ENCODE assay signal across 8 mouse cellular contexts in genomic region chr3:53029046-53029445, GRCm38 (mm10). TPM values are rescaled to one million over a fixed set of nuclear protein-coding genes. Genes with fewer than 3 reads are reported as not detected.
DNase-seq lines count a peak whose midpoint lies in the region; ATAC-seq and TF ChIP-seq lines count a peak whose summit lies in the region.

No protein-coding gene starts in this region.

- H3K36me3 ChIP-seq in forebrain, embryonic 10.5 days (replicated peaks) = no peaks in the 10 kb centered on the region
- no peaks in the 10 kb centered on the region for H3K36me3 ChIP-seq in forebrain, embryonic 12.5 days (replicated peaks)
- no peaks in the 10 kb centered on the region for H3K36me3 ChIP-seq in spleen, adult 2 months (ENCODE audit: control insufficient read depth, insufficient read depth, low read length)

- no peak overlapping the region for H3K27ac ChIP-seq in forebrain, embryonic 10.5 days
- H3K27ac ChIP-seq in forebrain, embryonic 12.5 days = no peak overlapping the region
- no peak overlapping the region for H3K27ac ChIP-seq in spleen, adult 2 months (ENCODE audit: insufficient read depth, low read length)

- H3K4me3 ChIP-seq in forebrain, embryonic 10.5 days = no peak overlapping the region
- no peak overlapping the region for H3K4me3 ChIP-seq in forebrain, embryonic 12.5 days (replicated peaks)
- H3K4me3 ChIP-seq in spleen, adult 2 months (ENCODE audit: extremely low read depth, insufficient read depth, insufficient read length) = no peak overlapping the region

- POLR2A ChIA-PET in Patski (lab: Charles Lee) = interaction anchor here (1.7 kb wide), 1 partner anchor 14 kb away, joined by 4 read pairs; no protein-coding TSS in a partner anchor

- peak; percentile 55 for DNase-seq in forebrain, embryonic 10.5 days (ENCODE audit: extremely low spot score, low spot score)
- DNase-seq in Patski (ENCODE audit: low read depth, low spot score) = no peak
- DNase-seq in cerebellum, adult 9-11 months = peak; percentile 68
- DNase-seq in gastrocnemius, postnatal 10 days = peak; percentile 82
- peak; percentile 33 for DNase-seq in layer of hippocampus, adult 9-10 months (ENCODE audit: low spot score)
- DNase-seq in spleen, adult 2 months (ENCODE audit: low read depth in 1 of 2, low spot score in 2 of 2) = peak; percentile 41 to 56

- CTCF ChIA-PET in Patski (lab: Charles Lee) = interaction anchor here (0.6 to 4.0 kb wide), 48 partner anchors 10 to 461 kb away, joined by 3 to 45 read pairs (median 3); partner anchors contain the start of gene Lhfp

- no peaks in the 10 kb centered on the region for H3K4me1 ChIP-seq in forebrain, embryonic 10.5 days
- H3K4me1 ChIP-seq in forebrain, embryonic 12.5 days = no peaks in the 10 kb centered on the region
- H3K4me1 ChIP-seq in spleen, adult 2 months (ENCODE audit: control insufficient read depth, insufficient read depth, insufficient read length) = no peaks in the 10 kb centered on the region; the same call in 1 of the 2 replicates

- ATAC-seq in forebrain, embryonic 12.5 days (ENCODE audit: low FRiP score) = no peak
- ATAC-seq in Patski = peak; percentile 75
- peak; percentile 80 for ATAC-seq in megakaryocyte, adult 5-6 weeks (ENCODE audit: poor library complexity, severe bottlenecking)

- peak; percentile 94 for TF ChIP-seq CTCF in Patski (IDR thresholded peaks at IDR 0.05)
- peak; percentile 66; the same call in 1 of the 2 replicates for TF ChIP-seq CTCF in spleen, adult 2 months (IDR thresholded peaks at IDR 0.05; ENCODE audit: extremely low read depth, insufficient read depth, insufficient read length, insufficient replicate concordance)

- 27% methylated on average over 7 of the region's 7 CpGs for WGBS in forebrain, embryonic 10.5 days
- WGBS in forebrain, embryonic 12.5 days = 24% methylated on average over 7 of the region's 7 CpGs
- 20% methylated on average over 7 of the region's 7 CpGs for WGBS in spleen, adult 2 months

- H3K4me2 ChIP-seq in forebrain, embryonic 12.5 days = no peak overlapping the region

- H3K27me3 ChIP-seq in forebrain, embryonic 10.5 days (ENCODE audit: poor library complexity, severe bottlenecking) = no peaks in the 10 kb centered on the region
- 0 out of 2 replicates have a peak, but pooled peaks cover 1% of the 10 kb centered on the region for H3K27me3 ChIP-seq in forebrain, embryonic 12.5 days
- no peaks in the 10 kb centered on the region for H3K27me3 ChIP-seq in Patski
- H3K27me3 ChIP-seq in spleen, adult 2 months (ENCODE audit: control insufficient read depth, insufficient read depth, low read length) = no peaks in the 10 kb centered on the region

- in situ Hi-C loops in Patski (cut with MboI; ENCODE audit: low pct_unique_long_range_greater_than_20kb) = no loop called here

- no peak overlapping the region for H3K9ac ChIP-seq in forebrain, embryonic 12.5 days

- TF ChIP-seq POLR2A in spleen, adult 2 months (IDR thresholded peaks at IDR 0.05; ENCODE audit: low read depth, low read length) = no peak

- H3K9me3 ChIP-seq in forebrain, embryonic 10.5 days = no peaks in the 10 kb centered on the region
- H3K9me3 ChIP-seq in forebrain, embryonic 12.5 days = no peaks in the 10 kb centered on the region

RNA-seq across cellular contexts. Expression of gene Cog6, which starts 12.0 kb away (rescaled TPM):
- polyA plus RNA-seq in forebrain, embryonic 10.5 days (2016; fragmentation: Nextera tagmentation; extraction: Ambion mirVana) = 37.8 and 39.4 TPM in 2 replicates
- polyA plus RNA-seq in forebrain, embryonic 12.5 days (2016; fragmentation: Nextera tagmentation; extraction: Ambion mirVana) = 53.2 and 57.5 TPM in 2 replicates
- 53.0 TPM for polyA plus RNA-seq in Patski (2021)
- 10 to 100 TPM; 26.1 to 32.2 TPM for total RNA-seq in gastrocnemius, postnatal 10 days (2021)
- 17.4 and 18.4 TPM in 2 replicates for total RNA-seq in megakaryocyte, adult 5-6 weeks (2015)
- total RNA-seq in megakaryocyte, adult 5-6 weeks (2017) = 23.2 and 24.7 TPM in 2 replicates
- 7.0 and 7.2 TPM in 2 replicates for polyA plus RNA-seq in spleen, adult 2 months (2012; rRNA removed)

RNA-seq across cellular contexts. Expression of gene Lhfp, which starts 12.3 kb away (rescaled TPM):
- polyA plus RNA-seq in forebrain, embryonic 10.5 days (2016; fragmentation: Nextera tagmentation; extraction: Ambion mirVana) = 21.7 and 22.9 TPM in 2 replicates
- 28.9 and 33.4 TPM in 2 replicates for polyA plus RNA-seq in forebrain, embryonic 12.5 days (2016; fragmentation: Nextera tagmentation; extraction: Ambion mirVana)
- polyA plus RNA-seq in Patski (2021) = 589 TPM
- 10 to 100 TPM; 41.9 to 43.2 TPM for total RNA-seq in gastrocnemius, postnatal 10 days (2021)
- 0.41 and 0.51 TPM in 2 replicates for total RNA-seq in megakaryocyte, adult 5-6 weeks (2015)
- 0.16 and 0.33 TPM in 2 replicates for total RNA-seq in megakaryocyte, adult 5-6 weeks (2017)
- 87.1 and 88.7 TPM in 2 replicates for polyA plus RNA-seq in spleen, adult 2 months (2012; rRNA removed)
